8 mouse cellular contexts compared by ENCODE assay signal in genomic region chr2:74825730-74826430, GRCm38 (mm10). TPM values are rescaled to one million over a fixed set of nuclear protein-coding genes. Genes with fewer than 3 reads are reported as not detected.
DNase-seq lines count a peak whose midpoint lies in the region; ATAC-seq and TF ChIP-seq lines count a peak whose summit lies in the region.

Gene Mtx2, plus strand, starts transcription at chr2:74825803.

- peak within 1 kb of the TSS; percentile 89 for H3K9ac ChIP-seq in embryonic facial prominence, embryonic 14.5 days (ENCODE audit: low read depth, low read length)
- H3K9ac ChIP-seq in kidney, embryonic 14.5 days (ENCODE audit: low read depth, low read length), result peak within 1 kb of the TSS; percentile 81
- peak within 1 kb of the TSS; percentile 99 for H3K9ac ChIP-seq in liver, adult 2 months (ENCODE audit: low read depth, low read length)

- H3K27me3 ChIP-seq in embryonic facial prominence, embryonic 14.5 days (replicated peaks; ENCODE audit: control insufficient read depth, insufficient read depth, low read length), result no peaks in the 10 kb centered on the region
- H3K27me3 ChIP-seq in kidney, embryonic 14.5 days (ENCODE audit: control insufficient read depth, insufficient read depth, low read length), result no peaks in the 10 kb centered on the region
- no peaks in the 10 kb centered on the region for H3K27me3 ChIP-seq in liver, adult 2 months (ENCODE audit: control insufficient read depth, insufficient read depth, low read length)
- H3K27me3 ChIP-seq in myocyte (ENCODE audit: control insufficient read depth, insufficient read depth, insufficient read length), result peaks cover 11% of the 10 kb centered on the region
- H3K27me3 ChIP-seq in splenic B cell, adult 2 months (ENCODE audit: control insufficient read depth, insufficient read depth, low read length, poor library complexity, severe bottlenecking), result no peaks in the 10 kb centered on the region; the same call in 1 of the 2 replicates

- peak; percentile 95 for ATAC-seq in embryonic facial prominence, embryonic 14.5 days (ENCODE audit: low read depth)
- peak; percentile 93 for ATAC-seq in kidney, embryonic 14.5 days (ENCODE audit: low FRiP score, low TSS enrichment)

- 0% methylated on average over 18 of the region's 74 CpGs for WGBS in embryonic facial prominence, embryonic 14.5 days
- WGBS in kidney, embryonic 14.5 days, result under 1% methylated on average over 73 of the region's 74 CpGs
- 1% methylated on average over 74 of the region's 74 CpGs for WGBS in liver, adult 2 months

- H3K4me2 ChIP-seq in embryonic facial prominence, embryonic 14.5 days (ENCODE audit: low read depth, low read length), result peak within 1 kb of the TSS; percentile 58
- peak within 1 kb of the TSS; percentile 61 for H3K4me2 ChIP-seq in kidney, embryonic 14.5 days (replicated peaks; ENCODE audit: low read depth, low read length)
- H3K4me2 ChIP-seq in myocyte (ENCODE audit: low read depth), result peak within 1 kb of the TSS; percentile 84

- TF ChIP-seq POLR2A in liver, adult 2 months (IDR thresholded peaks at IDR 0.05; ENCODE audit: extremely low read depth, insufficient read depth, low read length), result peak; percentile 41; the same call in 1 of the 2 replicates
- peak; percentile 77 for TF ChIP-seq POLR2A in myocyte (IDR thresholded peaks at IDR 0.05; ENCODE audit: insufficient read length, low read depth)

- no peak for TF ChIP-seq CTCF in liver, adult 2 months (IDR thresholded peaks at IDR 0.05; ENCODE audit: low read depth, low read length)

- H3K36me3 ChIP-seq in embryonic facial prominence, embryonic 14.5 days (ENCODE audit: control insufficient read depth, insufficient read depth, low read length), result no peaks in the 10 kb centered on the region
- no peaks in the 10 kb centered on the region for H3K36me3 ChIP-seq in kidney, embryonic 14.5 days (ENCODE audit: control insufficient read depth, insufficient read depth, low read length)
- no peaks in the 10 kb centered on the region for H3K36me3 ChIP-seq in liver, adult 2 months (ENCODE audit: control insufficient read depth, insufficient read depth, low read length)
- H3K36me3 ChIP-seq in myocyte (ENCODE audit: control insufficient read depth, insufficient read depth), result no peaks in the 10 kb centered on the region
- H3K36me3 ChIP-seq in splenic B cell, adult 2 months (ENCODE audit: control insufficient read depth, insufficient read depth, low read length, poor library complexity, severe bottlenecking), result no peaks in the 10 kb centered on the region

- no peaks in the 10 kb centered on the region for H3K9me3 ChIP-seq in embryonic facial prominence, embryonic 14.5 days (ENCODE audit: control insufficient read depth, low read length)
- H3K9me3 ChIP-seq in kidney, embryonic 14.5 days (ENCODE audit: control insufficient read depth, low read length), result no peaks in the 10 kb centered on the region

- peak within 1 kb of the TSS; percentile 82 for H3K4me3 ChIP-seq in embryonic facial prominence, embryonic 14.5 days (ENCODE audit: low read depth, low read length)
- H3K4me3 ChIP-seq in kidney, embryonic 14.5 days (ENCODE audit: low read length), result peak within 1 kb of the TSS; percentile 72
- peak within 1 kb of the TSS; percentile 99 for H3K4me3 ChIP-seq in liver, adult 2 months (ENCODE audit: insufficient read depth, low read depth, low read length)
- H3K4me3 ChIP-seq in myocyte, result peak within 1 kb of the TSS; percentile 65

- DNase-seq in 416B (ENCODE audit: low read depth), result peak; percentile 75
- peak; percentile 57 to 66 for DNase-seq in adrenal gland, postnatal 4 days (ENCODE audit: low spot score in 2 of 2)
- DNase-seq in embryonic facial prominence, embryonic 14.5 days (ENCODE audit: low spot score), result peak; percentile 90
- peak; percentile 58 for DNase-seq in heart, adult 8-10 months (ENCODE audit: low spot score)
- peak; percentile 82 for DNase-seq in liver, adult 2 months (ENCODE audit: extremely low read depth, low read depth, low spot score)
- DNase-seq in splenic B cell, adult 2 months (ENCODE audit: low read depth, low spot score), result peak; percentile 77

- peak within 1 kb of the TSS; percentile 86 for H3K27ac ChIP-seq in embryonic facial prominence, embryonic 14.5 days (replicated peaks; ENCODE audit: low read depth, low read length)
- peak within 1 kb of the TSS; percentile 83 for H3K27ac ChIP-seq in kidney, embryonic 14.5 days (ENCODE audit: low read depth, low read length)
- H3K27ac ChIP-seq in liver, adult 2 months (replicated peaks; ENCODE audit: insufficient read depth, low read depth, low read length), result peak within 1 kb of the TSS; percentile 99

- peaks cover 7% of the 10 kb centered on the region; the same call in 1 of the 2 replicates for H3K79me2 ChIP-seq in liver, adult 2 months (ENCODE audit: control insufficient read depth, insufficient read depth, low read length)
- H3K79me2 ChIP-seq in myocyte (ENCODE audit: control insufficient read depth, insufficient read depth), result peaks cover 34% of the 10 kb centered on the region

- H3ac ChIP-seq in myocyte (ENCODE audit: control insufficient read depth, insufficient read length), result peak within 1 kb of the TSS; percentile 39

- H3K4me1 ChIP-seq in embryonic facial prominence, embryonic 14.5 days (ENCODE audit: control insufficient read depth, insufficient read depth, low read length), result 0 out of 2 replicates have a peak, but pooled peaks cover 2% of the 10 kb centered on the region
- H3K4me1 ChIP-seq in kidney, embryonic 14.5 days (ENCODE audit: control insufficient read depth, insufficient read depth, low read length), result no peaks in the 10 kb centered on the region
- peaks cover 3% of the 10 kb centered on the region; the same call in 1 of the 2 replicates for H3K4me1 ChIP-seq in liver, adult 2 months (ENCODE audit: control insufficient read depth, insufficient read depth, low read length)

TF ChIP-seq in myocyte, 11 proteins besides CTCF, POLR2A, EP300 and RAD21:
- TF ChIP-seq CEBPB (IDR thresholded peaks at IDR 0.05; ENCODE audit: insufficient read depth, poor library complexity, severe bottlenecking) (no peak), E2F4 (IDR thresholded peaks at IDR 0.05; ENCODE audit: insufficient read depth) (peak; percentile 28), TCF3 (IDR thresholded peaks at IDR 0.05; ENCODE audit: insufficient read length, low read depth) (no peak), POLR2AphosphoS2 (IDR thresholded peaks at IDR 0.05; ENCODE audit: insufficient read length, low read depth) (peak; percentile 86)

RNA-seq across cellular contexts. Expression of gene Mtx2, which starts in this region (rescaled TPM):
- total RNA-seq in adrenal gland, postnatal 4 days (2021), result 10 to 100 TPM; 90.8 to 93.6 TPM
- polyA plus RNA-seq in embryonic facial prominence, embryonic 14.5 days (2014; fragmentation: Nextera tagmentation; extraction: Ambion mirVana), result 121 and 140 TPM in 2 replicates
- 100 to 1,000 TPM; 111 to 125 (median 119) TPM for total RNA-seq in heart, adult 8-10 months (2022)
- 157 and 206 TPM in 2 replicates for polyA plus RNA-seq in kidney, embryonic 14.5 days (2014; fragmentation: Nextera tagmentation; extraction: Ambion mirVana)
- 51.7 and 66.2 TPM in 2 replicates for total RNA-seq in liver, adult 2 months (2014; rRNA removed)
- polyA plus RNA-seq in liver, adult 2 months (2012; rRNA removed), result 43.0 and 52.1 TPM in 2 replicates
- polyA plus RNA-seq in myocyte (2012; fragmentation: generic; extraction: Trizol), result 33.3 TPM

Comparison
In these comparisons a context has a peak if more than half of its experiments do, and no peak if none do; other contexts are left out.
1. Peak in every context shown above with its lines: DNase-seq, ATAC-seq, H3K4me3 ChIP-seq and H3K27ac ChIP-seq.